Mouse (Mus musculus): ENCODE measurements at regions not wholly inside any gene's neighbourhood (a gene's known extent, or its start where the extent isn't known, plus 50 kb on each side); places are given as distances from the start of the nearest gene placed in this dataset.

GRCm38 (mm10) chr19:14162773-14163172 is 249.4 kb downstream of the Olfr1505 start:
- H3K27me3 ChIP-seq (ENCODE audit: control insufficient read depth, insufficient read depth, low read length) = peaks cover 77% of the 10 kb centered on the region
- no peak for TF ChIP-seq CTCF (IDR thresholded peaks at IDR 0.05; ENCODE audit: low read depth)
- no peak for TF ChIP-seq EP300 (IDR thresholded peaks at IDR 0.05; ENCODE audit: low read depth)
- no peak overlapping the region for H3K4me3 ChIP-seq (ENCODE audit: low read depth, low read length)
- DNase-seq (ENCODE audit: low spot score) (no peak), ATAC-seq (ENCODE audit: insufficient read depth, low read depth) (no peak)
- no peak overlapping the region for H3K4me2 ChIP-seq (ENCODE audit: low read depth, low read length)
- peaks cover 4% of the 10 kb centered on the region for H3K4me1 ChIP-seq (ENCODE audit: control insufficient read depth, insufficient read depth)
- H3K9me3 ChIP-seq (replicated peaks; ENCODE audit: control insufficient read depth, low read length) = no peaks in the 10 kb centered on the region
- H3K9ac ChIP-seq (replicated peaks; ENCODE audit: low read depth, low read length) = no peak overlapping the region
- no peak overlapping the region for H3K27ac ChIP-seq (ENCODE audit: low read depth)
- no peaks in the 10 kb centered on the region for H3K36me3 ChIP-seq (replicated peaks; ENCODE audit: control insufficient read depth, insufficient read depth, low read length)
- WGBS = 54% methylated on average over 4 of the region's 4 CpGs

DNA sequence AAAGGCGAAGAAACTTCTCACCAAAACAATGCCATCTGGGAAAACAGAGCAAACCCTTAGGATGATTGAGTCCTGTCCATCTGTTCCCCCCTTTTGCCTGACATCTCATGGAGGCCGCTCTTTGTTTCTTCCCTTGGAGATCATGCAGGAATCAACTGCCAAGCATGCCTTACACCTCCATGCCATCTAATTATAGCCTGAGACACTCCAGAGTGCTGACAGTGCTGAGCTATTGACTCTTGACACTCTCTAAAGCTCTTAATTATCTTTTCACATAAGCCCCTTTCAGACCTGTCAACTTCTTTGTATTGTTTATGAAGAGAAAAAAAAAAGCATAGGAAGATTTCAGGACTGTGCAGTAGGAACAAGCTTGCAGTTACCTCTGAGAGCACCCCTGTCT is 252.4 kb downstream of the Olfr1505 start:
- Histone ChIP-seq H3K27me3 (ENCODE audit: control insufficient read depth, insufficient read depth, low read length) (peaks cover 64% of the 10 kb centered on the region), H3K4me2 (ENCODE audit: low read depth, low read length) (no peak overlapping the region), H3K27ac (ENCODE audit: low read depth) (no peak overlapping the region), H3K9ac (replicated peaks; ENCODE audit: low read depth, low read length) (no peak overlapping the region), H3K4me3 (ENCODE audit: low read depth, low read length) (no peak overlapping the region), H3K4me1 (ENCODE audit: control insufficient read depth, insufficient read depth) (peaks cover 4% of the 10 kb centered on the region), H3K9me3 (replicated peaks; ENCODE audit: control insufficient read depth, low read length) (no peaks in the 10 kb centered on the region), H3K36me3 (replicated peaks; ENCODE audit: control insufficient read depth, insufficient read depth, low read length) (no peaks in the 10 kb centered on the region)
- ATAC-seq (ENCODE audit: insufficient read depth, low read depth) = peak; percentile 85
- 0 out of 2 replicates have a peak, but pooled peaks have one; percentile 35 for TF ChIP-seq EP300 (IDR thresholded peaks at IDR 0.05; ENCODE audit: low read depth)
- no peak for TF ChIP-seq CTCF (IDR thresholded peaks at IDR 0.05; ENCODE audit: low read depth)
- DNase-seq (ENCODE audit: low spot score) = peak; percentile 73
- 40% methylated on average over 2 of the region's 2 CpGs for WGBS

DNA sequence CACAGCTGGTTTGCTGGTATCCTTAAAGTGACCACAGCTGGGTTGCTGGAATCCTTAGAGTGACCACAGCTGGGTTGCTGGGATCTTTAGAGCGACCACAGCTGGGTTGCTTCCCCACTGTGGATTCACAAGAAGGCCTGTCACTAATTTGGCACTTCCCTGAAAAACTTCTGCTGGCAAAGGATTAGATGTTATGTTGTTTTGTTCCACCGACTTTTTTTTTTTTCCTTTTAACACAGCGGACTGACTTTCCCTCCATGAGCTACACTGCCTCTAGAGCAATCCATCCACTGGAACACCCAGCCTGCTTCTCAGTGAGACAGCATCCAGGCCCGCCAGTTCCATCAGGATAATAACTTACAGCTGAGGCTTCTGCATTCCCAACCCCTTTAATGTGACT is 266.9 kb downstream of the Olfr1505 start:
- H3K9me3 ChIP-seq (replicated peaks; ENCODE audit: control insufficient read depth, low read length) = peaks cover 5% of the 10 kb centered on the region
- ATAC-seq (ENCODE audit: insufficient read depth, low read depth) (no peak), DNase-seq (ENCODE audit: low spot score) (no peak)
- no peak overlapping the region for H3K4me3 ChIP-seq (ENCODE audit: low read depth, low read length)
- TF ChIP-seq EP300 (IDR thresholded peaks at IDR 0.05; ENCODE audit: low read depth) (no peak), CTCF (IDR thresholded peaks at IDR 0.05; ENCODE audit: low read depth) (no peak)
- WGBS = 31% methylated on average over 4 of the region's 4 CpGs
- H3K27ac ChIP-seq (ENCODE audit: low read depth) = no peak overlapping the region
- H3K9ac ChIP-seq (replicated peaks; ENCODE audit: low read depth, low read length) = no peak overlapping the region
- H3K4me1 ChIP-seq (ENCODE audit: control insufficient read depth, insufficient read depth) = no peaks in the 10 kb centered on the region
- no peaks in the 10 kb centered on the region for H3K36me3 ChIP-seq (replicated peaks; ENCODE audit: control insufficient read depth, insufficient read depth, low read length)
- peaks cover 62% of the 10 kb centered on the region for H3K27me3 ChIP-seq (ENCODE audit: control insufficient read depth, insufficient read depth, low read length)
- no peak overlapping the region for H3K4me2 ChIP-seq (ENCODE audit: low read depth, low read length)

DNA sequence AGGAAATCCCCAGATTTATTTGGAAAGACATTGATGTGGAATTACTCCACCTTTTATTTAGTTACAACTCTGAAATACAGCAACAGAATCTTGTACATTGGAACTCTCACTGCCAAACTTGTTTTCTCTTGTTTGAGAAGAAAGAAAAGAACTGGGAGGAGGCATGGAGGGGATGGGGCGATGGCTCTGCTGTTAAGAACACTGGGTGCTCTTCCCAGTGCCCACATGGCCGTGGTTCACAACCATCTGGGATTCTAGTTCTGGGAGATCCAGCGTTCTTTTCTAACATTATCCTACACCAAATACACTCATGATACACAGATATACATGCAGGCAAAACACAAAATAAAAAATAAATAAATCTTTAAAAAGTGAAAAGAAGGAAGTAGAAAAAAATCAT is 267.6 kb downstream of the Olfr1505 start:
- peaks cover 5% of the 10 kb centered on the region for H3K9me3 ChIP-seq (replicated peaks; ENCODE audit: control insufficient read depth, low read length)
- H3K27me3 ChIP-seq (ENCODE audit: control insufficient read depth, insufficient read depth, low read length) = peaks cover 63% of the 10 kb centered on the region
- H3K27ac ChIP-seq (ENCODE audit: low read depth) = no peak overlapping the region
- 72% methylated on average over 3 of the region's 3 CpGs for WGBS
- TF ChIP-seq EP300 (IDR thresholded peaks at IDR 0.05; ENCODE audit: low read depth) (no peak), CTCF (IDR thresholded peaks at IDR 0.05; ENCODE audit: low read depth) (no peak)
- H3K4me3 ChIP-seq (ENCODE audit: low read depth, low read length) = no peak overlapping the region
- ATAC-seq (ENCODE audit: insufficient read depth, low read depth) (no peak), DNase-seq (ENCODE audit: low spot score) (no peak)
- H3K36me3 ChIP-seq (replicated peaks; ENCODE audit: control insufficient read depth, insufficient read depth, low read length) = no peaks in the 10 kb centered on the region
- H3K9ac ChIP-seq (replicated peaks; ENCODE audit: low read depth, low read length) = no peak overlapping the region
- H3K4me1 ChIP-seq (ENCODE audit: control insufficient read depth, insufficient read depth) = no peaks in the 10 kb centered on the region
- no peak overlapping the region for H3K4me2 ChIP-seq (ENCODE audit: low read depth, low read length)

GRCm38 (mm10) chr19:14181661-14182415 is 268.5 kb downstream of the Olfr1505 start:
- 44% methylated on average over 6 of the region's 6 CpGs for WGBS
- no peak overlapping the region for H3K4me2 ChIP-seq (ENCODE audit: low read depth, low read length)
- H3K4me1 ChIP-seq (ENCODE audit: control insufficient read depth, insufficient read depth) = no peaks in the 10 kb centered on the region
- ATAC-seq (ENCODE audit: insufficient read depth, low read depth) (no peak), DNase-seq (ENCODE audit: low spot score) (no peak)
- no peak overlapping the region for H3K9ac ChIP-seq (replicated peaks; ENCODE audit: low read depth, low read length)
- no peak overlapping the region for H3K4me3 ChIP-seq (ENCODE audit: low read depth, low read length)
- TF ChIP-seq EP300 (IDR thresholded peaks at IDR 0.05; ENCODE audit: low read depth) (no peak), CTCF (IDR thresholded peaks at IDR 0.05; ENCODE audit: low read depth) (no peak)
- peaks cover 5% of the 10 kb centered on the region for H3K9me3 ChIP-seq (replicated peaks; ENCODE audit: control insufficient read depth, low read length)
- peaks cover 58% of the 10 kb centered on the region for H3K27me3 ChIP-seq (ENCODE audit: control insufficient read depth, insufficient read depth, low read length)
- no peak overlapping the region for H3K27ac ChIP-seq (ENCODE audit: low read depth)
- no peaks in the 10 kb centered on the region for H3K36me3 ChIP-seq (replicated peaks; ENCODE audit: control insufficient read depth, insufficient read depth, low read length)

DNA sequence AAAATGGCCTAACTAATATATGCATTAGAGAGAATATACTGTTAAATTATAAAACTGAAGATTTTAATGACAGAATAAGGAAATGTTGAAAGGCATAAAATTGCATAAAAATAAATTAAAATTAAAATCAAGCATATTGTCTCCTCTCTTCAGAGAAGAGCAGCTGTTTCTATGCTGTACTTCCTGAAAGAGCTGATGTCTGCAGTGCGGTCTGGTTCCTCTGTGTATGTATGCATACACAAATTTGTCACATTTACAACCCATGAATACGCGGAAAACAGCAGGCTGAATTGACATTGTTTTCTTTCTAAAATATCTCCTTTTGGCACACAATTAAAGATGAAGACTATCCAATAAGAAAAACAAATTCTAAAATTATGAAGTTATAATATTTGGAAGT is 278.5 kb downstream of the Olfr1505 start:
- Histone ChIP-seq H3K4me3 (ENCODE audit: low read depth, low read length) (no peak overlapping the region), H3K9ac (replicated peaks; ENCODE audit: low read depth, low read length) (no peak overlapping the region), H3K36me3 (replicated peaks; ENCODE audit: control insufficient read depth, insufficient read depth, low read length) (no peaks in the 10 kb centered on the region), H3K27me3 (ENCODE audit: control insufficient read depth, insufficient read depth, low read length) (0 out of 2 replicates have a peak, but pooled peaks cover 3% of the 10 kb centered on the region), H3K4me2 (ENCODE audit: low read depth, low read length) (no peak overlapping the region), H3K9me3 (replicated peaks; ENCODE audit: control insufficient read depth, low read length) (no peaks in the 10 kb centered on the region), H3K4me1 (ENCODE audit: control insufficient read depth, insufficient read depth) (no peaks in the 10 kb centered on the region), H3K27ac (ENCODE audit: low read depth) (no peak overlapping the region)
- DNase-seq (ENCODE audit: low spot score) = no peak
- no peak for TF ChIP-seq CTCF (IDR thresholded peaks at IDR 0.05; ENCODE audit: low read depth)
- no peak for TF ChIP-seq EP300 (IDR thresholded peaks at IDR 0.05; ENCODE audit: low read depth)
- no peak for ATAC-seq (ENCODE audit: insufficient read depth, low read depth)
- WGBS = 91% methylated on average over 3 of the region's 3 CpGs

Measured in heart, postnatal 0 days (tissue).